Mouse (Mus musculus) natural killer cell, adult 2 months (primary cell): ENCODE results near the gene Fbxo11.
"Not testable (repeated sequence)": the region's sequence is repeated elsewhere in the genome, so short reads cannot be mapped to it uniquely, and the experiment has no call there.

Source experiments
- DNase-seq, 2 experiments: peaks; one replicate each; pipeline ENCODE4 v3.0.0; 2022; ENCODE audit warnings: low spot score in 2 of 2

Fbxo11 gene

GRCm38 (mm10) chr17:87963081-87964075 is 101.7 kb downstream of the Fbxo11 start:
- DNase-seq: no peak

GRCm38 (mm10) chr17:87959931-87960330 is 105.2 kb downstream of the Fbxo11 start:
- DNase-seq: not testable (repeated sequence)

GRCm38 (mm10) chr17:87959406-87959805 is 105.7 kb downstream of the Fbxo11 start:
- DNase-seq: not testable (repeated sequence)

- DNase-seq: peak in 1 of 2 experiments; percentile 13
Observed at GRCm38 (mm10) chr17:87958283-87958682, 106.8 kb downstream of the Fbxo11 start.

GRCm38 (mm10) chr17:87957096-87957840 is 107.8 kb downstream of the Fbxo11 start:
- DNase-seq: no peak

- peak in 1 of 2 experiments; percentile 8 for DNase-seq
Observed at GRCm38 (mm10) chr17:87954618-87955124, 110.4 kb downstream of the Fbxo11 start.

GRCm38 (mm10) chr17:87948965-87949584 is 116.0 kb downstream of the Fbxo11 start:
- DNase-seq: peak; percentile 33 to 68
